Mouse (Mus musculus) heart, adult 18-20 months (tissue): ENCODE data around the gene Aven. TPM values are rescaled to one million over a fixed set of nuclear protein-coding genes. Genes with fewer than 3 reads are reported as not detected.

Experiments
- DNase-seq, 2 experiments: peaks; one replicate each; pipeline ENCODE4 v3.0.0; 2021 to 2022; ENCODE audit warnings: mixed read lengths in 1 of 2
- total RNA-seq, 2 experiments: library from RNA; stranded (reverse); gene quantifications; 2 replicates each; pipeline ENCODE4 v1.2.3; 2021

Aven gene
- total RNA-seq, 2 experiments from 2014 or later = 15.3 to 22.5 TPM

GRCm38 (mm10) chr2:112490483-112491196 is 2.1 kb upstream of the Aven start:
- peak in 1 of 2 experiments; percentile 13 for DNase-seq

- no peak for DNase-seq
Measured at GRCm38 (mm10) chr2:112491629-112492028, 1.1 kb upstream of the Aven start.

DNA sequence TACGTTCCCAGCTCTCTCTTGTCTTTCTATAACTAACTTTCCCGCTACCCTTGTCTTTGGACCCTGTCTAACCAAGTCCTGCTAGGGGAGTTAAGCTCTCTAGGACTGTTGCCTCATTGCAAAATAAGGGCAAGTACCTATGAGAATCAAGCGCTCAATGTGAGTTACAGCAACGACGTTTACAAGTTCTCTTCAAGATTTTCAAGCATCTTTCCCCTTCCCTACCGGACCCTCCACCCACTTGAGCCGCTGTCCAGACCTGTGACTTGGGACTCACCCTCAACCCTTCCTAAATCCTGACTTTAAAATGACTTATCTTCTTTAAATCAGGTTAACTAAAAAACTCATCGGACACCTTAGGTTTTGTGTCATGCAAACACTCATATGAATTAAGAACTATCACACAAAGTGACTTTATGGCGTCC is 321 bp upstream of the Aven start:
- peak; percentile 14 to 66 for DNase-seq

GRCm38 (mm10) chr2:112493539-112494260 is 936 bp downstream of the Aven start:
- DNase-seq = no peak

GRCm38 (mm10) chr2:112497851-112498250 is 5.1 kb downstream of the Aven start:
- DNase-seq = no peak

- DNase-seq = peak; percentile 81
Measured at GRCm38 (mm10) chr2:112501209-112501608, 8.4 kb downstream of the Aven start.

- DNase-seq = no peak
Measured at GRCm38 (mm10) chr2:112503978-112504377, 11.2 kb downstream of the Aven start.

GRCm38 (mm10) chr2:112506841-112507435 is 14.2 kb downstream of the Aven start:
- no peak for DNase-seq

- DNase-seq = no peak
Measured at GRCm38 (mm10) chr2:112507444-112507843, 14.7 kb downstream of the Aven start.

DNA sequence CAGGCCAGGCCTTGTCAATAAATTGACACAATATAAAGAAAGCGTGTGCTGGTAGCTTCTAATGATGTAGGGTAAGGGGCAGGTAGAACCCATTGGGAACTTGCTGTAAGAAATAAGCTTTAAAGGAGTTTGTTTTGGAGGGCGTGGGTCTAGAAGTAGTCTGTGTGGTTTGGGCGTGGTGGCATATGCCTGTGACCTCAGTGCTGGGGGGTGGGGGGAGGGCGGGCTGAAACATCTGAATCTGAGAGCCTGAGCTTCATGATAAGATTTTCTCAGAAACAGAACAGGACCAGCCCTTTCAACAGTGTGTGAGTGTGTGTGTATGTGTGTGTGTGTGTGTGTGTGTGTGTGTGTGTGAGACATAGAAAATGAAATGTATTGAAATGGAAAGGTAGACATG is 17.4 kb downstream of the Aven start:
- DNase-seq = no peak

- no peak for DNase-seq
Measured at GRCm38 (mm10) chr2:112513036-112513435, 20.3 kb downstream of the Aven start.

- DNase-seq = no peak
Measured at GRCm38 (mm10) chr2:112516728-112517127, 24.0 kb downstream of the Aven start.

GRCm38 (mm10) chr2:112517218-112517617 is 24.5 kb downstream of the Aven start:
- DNase-seq = no peak

- no peak for DNase-seq
Measured at GRCm38 (mm10) chr2:112518541-112518940, 25.8 kb downstream of the Aven start.

DNA sequence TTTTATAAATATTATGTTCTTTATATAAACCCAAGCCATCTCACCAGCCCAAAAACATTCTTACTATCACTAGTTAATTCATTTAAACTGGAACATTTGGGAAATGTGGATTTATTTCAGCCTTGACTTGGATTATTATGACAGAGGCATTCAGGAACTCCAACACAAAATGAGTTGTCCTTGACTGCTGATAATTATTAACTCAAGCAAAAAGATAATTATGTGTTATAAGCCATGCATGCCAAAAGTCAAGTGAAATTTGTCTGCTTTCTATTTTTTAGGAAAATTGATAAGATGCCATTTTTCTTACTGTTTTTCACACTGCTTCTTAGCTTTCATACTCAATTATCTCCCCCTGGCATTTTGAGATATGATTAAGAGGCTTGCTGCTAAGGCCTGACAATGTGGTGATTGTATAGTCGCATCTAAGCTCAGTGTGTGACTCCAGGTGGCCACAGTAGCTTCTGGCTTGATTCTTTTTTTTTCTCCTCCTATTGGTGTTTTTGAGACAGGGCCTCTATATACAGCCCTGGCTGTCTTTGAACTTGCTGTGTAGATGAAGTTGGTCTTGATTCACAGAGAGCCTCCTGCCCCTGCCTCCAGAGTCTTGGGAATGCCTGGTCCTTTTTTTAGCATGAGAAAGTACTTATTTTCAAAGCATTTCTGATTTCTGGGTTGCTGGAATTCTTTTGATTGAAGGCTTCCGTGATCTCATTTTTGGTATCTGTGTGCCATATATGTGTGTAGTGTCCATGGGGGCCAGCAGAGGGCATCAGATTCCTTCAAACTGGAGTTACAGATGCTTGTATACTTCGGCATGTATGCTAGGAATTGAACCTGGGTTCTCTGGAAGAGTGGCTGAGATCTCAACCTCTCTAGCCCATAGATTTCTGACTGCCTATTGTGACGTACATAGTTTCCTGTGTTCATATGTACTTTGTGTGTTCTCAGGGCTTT is 28.0 kb downstream of the Aven start:
- DNase-seq = no peak

GRCm38 (mm10) chr2:112526933-112527332 is 34.2 kb downstream of the Aven start:
- no peak for DNase-seq

GRCm38 (mm10) chr2:112532812-112533496 is 40.2 kb downstream of the Aven start:
- peak in 1 of 2 experiments; percentile 5 for DNase-seq

DNA sequence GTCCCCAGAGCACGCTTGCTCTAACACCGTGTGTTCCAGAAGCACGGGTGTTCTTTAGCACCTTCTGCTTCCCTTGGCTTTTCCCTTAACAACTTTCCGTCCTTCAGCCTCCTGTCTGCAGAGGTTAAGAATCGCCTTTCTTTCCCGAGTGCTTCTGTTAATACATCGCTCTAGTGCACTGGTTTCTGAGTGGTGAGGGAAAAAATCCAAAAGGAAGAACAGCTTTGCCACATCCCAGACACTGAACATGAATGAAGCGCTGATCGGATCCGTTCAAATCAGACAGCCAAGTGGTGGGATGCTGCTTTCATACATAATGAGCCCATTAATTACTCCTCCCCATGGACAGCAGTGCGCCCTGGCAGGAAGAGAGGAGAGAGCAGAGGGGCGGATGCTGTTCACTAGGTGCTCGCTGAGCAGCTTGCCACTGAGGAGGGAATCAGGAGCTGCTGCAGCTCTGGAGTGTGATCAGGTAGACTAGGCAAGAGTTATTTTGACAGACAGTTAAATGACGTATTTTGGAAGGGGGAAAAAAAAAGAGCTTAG is 42.0 kb downstream of the Aven start:
- DNase-seq = no peak

DNA sequence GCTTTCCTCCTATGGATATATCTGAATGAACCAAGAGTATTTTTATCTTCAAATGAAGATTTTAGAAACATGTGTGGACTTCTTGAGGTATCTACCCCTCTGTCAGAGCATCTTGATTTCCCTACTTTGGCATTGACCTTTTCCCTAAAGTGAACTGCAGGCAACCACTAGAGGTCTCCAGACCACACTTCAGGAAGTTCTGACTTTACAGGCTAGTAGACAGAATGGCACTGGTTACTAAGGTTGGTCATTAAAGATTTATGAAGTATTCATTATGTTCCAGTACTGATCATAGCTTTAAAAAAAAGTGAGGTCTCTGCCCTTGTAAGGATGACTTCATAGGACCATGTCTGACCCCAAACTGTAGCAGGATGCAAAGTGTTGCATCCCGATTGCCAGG is 46.0 kb downstream of the Aven start:
- DNase-seq = peak; percentile 15 to 22

DNA sequence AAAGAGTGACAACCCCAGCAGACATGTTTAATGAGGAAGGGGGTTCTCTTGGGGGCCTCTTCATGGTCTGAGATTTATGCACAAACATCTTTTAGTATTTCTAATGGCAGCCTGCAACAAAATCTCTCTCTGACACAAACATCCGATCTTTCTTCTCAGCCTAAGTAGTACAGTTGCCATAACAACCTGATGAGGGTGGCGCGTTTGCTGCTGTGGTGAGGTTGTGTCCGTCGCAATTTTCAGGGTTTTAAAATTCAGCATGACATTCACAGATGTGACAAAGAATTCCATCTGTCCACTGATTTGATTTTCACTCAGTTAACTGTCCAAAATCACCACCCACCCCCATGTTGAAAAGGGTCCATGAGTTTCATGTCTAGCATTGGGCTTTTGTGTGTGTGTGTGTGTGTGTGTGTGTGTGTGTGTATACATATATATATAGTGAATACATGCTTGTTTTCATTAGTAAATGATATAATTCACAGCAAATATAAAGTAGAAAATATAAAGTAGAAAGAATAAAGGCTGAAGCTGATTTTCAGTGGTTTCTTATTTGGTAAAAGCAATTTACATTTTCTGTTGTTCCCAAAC is 49.0 kb downstream of the Aven start:
- no peak for DNase-seq

DNA sequence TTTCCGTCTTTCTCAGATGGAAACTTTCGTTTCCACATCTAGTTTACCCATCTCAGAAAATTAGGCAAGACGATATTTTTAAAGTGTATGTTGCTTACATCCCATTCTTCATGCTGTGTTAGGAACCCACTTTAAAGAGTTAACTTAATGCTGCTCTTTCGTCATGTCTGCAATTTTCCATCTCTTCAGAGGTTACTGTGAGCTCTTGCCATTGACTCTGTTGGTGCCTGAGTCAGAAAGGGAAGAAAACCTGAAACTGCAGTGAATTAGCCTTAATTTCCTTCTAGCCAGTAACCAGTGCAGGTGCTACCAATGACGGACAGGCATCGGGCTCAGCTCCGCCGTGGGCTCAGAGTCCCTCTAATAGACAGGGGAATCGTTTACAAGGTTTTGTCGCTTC is 63.8 kb downstream of the Aven start:
- no peak for DNase-seq
